Mouse (Mus musculus): ENCODE results near the gene Bcl9. TPM values are rescaled to one million over a fixed set of nuclear protein-coding genes. Genes with fewer than 3 reads are reported as not detected.

Gene Bcl9
- total and polyA plus RNA-seq, 3 experiments = 2.1 to 20.8 TPM; not detected in 1

- DNase-seq (ENCODE audit: low read depth, low spot score) = no peak
- Histone ChIP-seq H3K9me3 (replicated peaks; ENCODE audit: insufficient read depth, low read length) (no peaks in the 10 kb centered on the region), H3K36me3 (ENCODE audit: control insufficient read depth in 1 of 2, insufficient read depth in 2 of 2, low read length in 2 of 2) (no peaks in the 10 kb centered on the region), H3K27me3 (ENCODE audit: control insufficient read depth in 1 of 2, insufficient read depth in 2 of 2, low read length in 2 of 2) (peaks cover 3% of the 10 kb centered on the region in 2 experiments; a peak in 3 of 4 replicates), H3K79me2 (ENCODE audit: control insufficient read depth, insufficient read depth, low read length, poor library complexity) (no peaks in the 10 kb centered on the region), H3K27ac (ENCODE audit: control insufficient read depth, low read depth, low read length) (no peak overlapping the region), H3K4me3 (ENCODE audit: control insufficient read depth in 1 of 2, insufficient read depth in 1 of 2, low read depth in 2 of 2, low read length in 2 of 2) (no peak overlapping the region), H3K9ac (ENCODE audit: control insufficient read depth, low read depth, low read length, poor library complexity, severe bottlenecking) (no peak overlapping the region), H3K4me1 (ENCODE audit: control insufficient read depth in 1 of 2, insufficient read depth in 2 of 2, low read length in 2 of 2) (no peaks in the 10 kb centered on the region)
- no peak for TF ChIP-seq MXI1 (IDR thresholded peaks at IDR 0.05; ENCODE audit: low read depth, low read length)
- no peak for TF ChIP-seq USF1 (IDR thresholded peaks at IDR 0.05; ENCODE audit: low read depth, low read length)
- no peak for TF ChIP-seq POLR2AphosphoS5 (IDR thresholded peaks at IDR 0.05; ENCODE audit: borderline replicate concordance, low read depth, low read length)
- TF ChIP-seq TBP (IDR thresholded peaks at IDR 0.05; ENCODE audit: low read depth, low read length) = no peak
- TF ChIP-seq GABPA (IDR thresholded peaks at IDR 0.05; ENCODE audit: low read depth, low read length) = no peak
- no peak for TF ChIP-seq GATA1 (IDR thresholded peaks at IDR 0.05; ENCODE audit: low read depth, low read length)
- no peak for TF ChIP-seq E2F4 (IDR thresholded peaks at IDR 0.05; ENCODE audit: borderline replicate concordance, low read depth, low read length)
- no peak for TF ChIP-seq UBTF (IDR thresholded peaks at IDR 0.05; ENCODE audit: borderline replicate concordance, insufficient read depth, low read depth, low read length)
- no peak for TF ChIP-seq CTCF (IDR thresholded peaks at IDR 0.05 in 2 of 3, conservative IDR thresholded peaks at IDR 0.05 in 1 of 3; ENCODE audit: control insufficient read depth in 1 of 3, insufficient read depth in 1 of 3, low read depth in 2 of 3, low read length in 3 of 3, poor library complexity in 1 of 3, severe bottlenecking in 1 of 3)
- no peak for TF ChIP-seq SIN3A (IDR thresholded peaks at IDR 0.05; ENCODE audit: low read length)
- TF ChIP-seq ZKSCAN1 (IDR thresholded peaks at IDR 0.05; ENCODE audit: low read depth, low read length) = no peak
- no peak for TF ChIP-seq TAL1 (IDR thresholded peaks at IDR 0.05; ENCODE audit: low read length)
- TF ChIP-seq CHD1 (IDR thresholded peaks at IDR 0.05; ENCODE audit: low read depth, low read length) = no peak
- TF ChIP-seq MYC (IDR thresholded peaks at IDR 0.05; ENCODE audit: low read depth, low read length) = no peak
- no peak for TF ChIP-seq MYB (IDR thresholded peaks at IDR 0.05; ENCODE audit: low read depth, low read length)
- no peak for TF ChIP-seq HCFC1 (IDR thresholded peaks at IDR 0.05; ENCODE audit: low read depth, low read length)
- no peak for TF ChIP-seq USF2 (IDR thresholded peaks at IDR 0.05; ENCODE audit: borderline replicate concordance in 1 of 2, insufficient read depth in 1 of 2, low read depth in 1 of 2, low read length in 2 of 2)
- TF ChIP-seq BHLHE40 (IDR thresholded peaks at IDR 0.05; ENCODE audit: borderline replicate concordance, low read depth, low read length) = no peak
- TF ChIP-seq CHD2 (IDR thresholded peaks at IDR 0.05; ENCODE audit: low read length) = no peak
Observed at GRCm38 (mm10) chr3:97308440-97308839, 10.7 kb upstream of the Bcl9 start.

DNA sequence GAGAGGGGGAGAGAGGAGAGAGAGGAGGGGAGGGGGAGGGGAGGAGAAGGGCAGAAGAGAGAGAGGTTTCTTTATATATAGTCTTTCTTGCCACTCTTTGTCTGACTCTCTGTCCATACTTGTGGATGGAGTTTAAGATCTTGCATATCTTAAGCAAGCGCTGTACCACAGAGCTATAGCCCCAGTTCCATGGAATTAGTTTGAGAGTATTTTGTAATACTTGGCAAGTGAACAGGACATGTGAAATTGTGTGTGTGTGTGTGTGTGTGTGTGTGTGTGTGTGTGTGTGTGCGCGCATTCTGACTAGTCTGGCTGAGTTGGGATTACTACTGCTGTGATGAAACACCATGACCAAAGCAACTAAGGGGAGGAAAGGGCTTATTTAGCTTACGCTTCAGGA is 8.2 kb upstream of the Bcl9 start:
- H3K36me3 ChIP-seq (ENCODE audit: control insufficient read depth in 1 of 2, insufficient read depth in 2 of 2, low read length in 2 of 2) = no peaks in the 10 kb centered on the region
- H3K4me1 ChIP-seq (ENCODE audit: control insufficient read depth in 1 of 2, insufficient read depth in 2 of 2, low read length in 2 of 2) = no peaks in the 10 kb centered on the region
- H3K27me3 ChIP-seq (ENCODE audit: control insufficient read depth in 1 of 2, insufficient read depth in 2 of 2, low read length in 2 of 2) = peaks cover 5 to 15% of the 10 kb centered on the region in 2 experiments; a peak in 3 of 4 replicates
- no peak for DNase-seq (ENCODE audit: low read depth, low spot score)
- H3K27ac ChIP-seq (ENCODE audit: control insufficient read depth, low read depth, low read length) = no peak overlapping the region
- H3K4me3 ChIP-seq (ENCODE audit: control insufficient read depth in 1 of 2, insufficient read depth in 1 of 2, low read depth in 2 of 2, low read length in 2 of 2) = no peak overlapping the region
- no peak for TF ChIP-seq EP300 (IDR thresholded peaks at IDR 0.05; ENCODE audit: low read depth in 1 of 2, low read length in 2 of 2)
- no peak for TF ChIP-seq MYC (IDR thresholded peaks at IDR 0.05; ENCODE audit: low read depth, low read length)
- no peak for TF ChIP-seq MYB (IDR thresholded peaks at IDR 0.05; ENCODE audit: low read depth, low read length)
- no peak for TF ChIP-seq MXI1 (IDR thresholded peaks at IDR 0.05; ENCODE audit: low read depth, low read length)
- TF ChIP-seq HCFC1 (IDR thresholded peaks at IDR 0.05; ENCODE audit: low read depth, low read length) = no peak
- TF ChIP-seq ETS1 (IDR thresholded peaks at IDR 0.05; ENCODE audit: low read depth, low read length) = no peak
- no peak for TF ChIP-seq UBTF (IDR thresholded peaks at IDR 0.05; ENCODE audit: borderline replicate concordance, insufficient read depth, low read depth, low read length)
- no peak for TF ChIP-seq TCF12 (IDR thresholded peaks at IDR 0.05; ENCODE audit: low read depth, low read length)
- TF ChIP-seq ZC3H11A (IDR thresholded peaks at IDR 0.05; ENCODE audit: low read depth, low read length) = no peak
- no peak for TF ChIP-seq ELF1 (IDR thresholded peaks at IDR 0.05; ENCODE audit: low read depth, low read length)
- no peaks in the 10 kb centered on the region for H3K79me2 ChIP-seq (ENCODE audit: control insufficient read depth, insufficient read depth, low read length, poor library complexity)
- no peak overlapping the region for H3K9ac ChIP-seq (ENCODE audit: control insufficient read depth, low read depth, low read length, poor library complexity, severe bottlenecking)
- H3K9me3 ChIP-seq (replicated peaks; ENCODE audit: insufficient read depth, low read length) = no peaks in the 10 kb centered on the region
